Mouse (Mus musculus): ENCODE measurements around the gene Arhgef26.

The Arhgef26 gene

GRCm38 (mm10) chr3:62382853-62383252 lies 44.7 kb downstream of the Arhgef26 start:
- no peak for DNase-seq

- no peak for DNase-seq
These were observed 54.5 kb downstream of the Arhgef26 start for GRCm38 (mm10) chr3:62392636-62393035.

- DNase-seq = no peak
These were observed 56.1 kb downstream of the Arhgef26 start for GRCm38 (mm10) chr3:62394284-62394683.

GRCm38 (mm10) chr3:62395368-62395767 lies 57.2 kb downstream of the Arhgef26 start:
- no peak for DNase-seq

DNA sequence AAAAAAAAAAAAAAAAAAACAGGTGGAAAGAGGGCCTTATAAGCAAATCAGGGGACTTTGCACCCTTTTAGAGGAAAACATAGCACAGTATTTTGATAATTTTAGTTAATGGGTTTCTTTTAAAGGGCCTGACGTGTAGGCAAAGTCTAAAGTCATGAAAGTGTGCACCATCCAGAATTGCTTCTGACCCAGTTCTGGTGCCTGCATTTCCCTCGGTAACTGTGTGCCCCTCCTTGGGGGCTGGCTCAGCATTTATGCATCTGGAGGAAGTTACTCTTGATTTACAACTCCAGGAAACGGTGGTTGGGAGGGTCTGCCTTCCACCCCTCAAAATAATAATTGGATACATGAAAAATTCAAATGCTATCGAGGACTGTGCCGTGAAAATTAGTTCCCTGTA lies 58.0 kb downstream of the Arhgef26 start:
- no peak for DNase-seq

- DNase-seq = no peak
These were observed 60.0 kb downstream of the Arhgef26 start for GRCm38 (mm10) chr3:62398094-62398493.

DNA sequence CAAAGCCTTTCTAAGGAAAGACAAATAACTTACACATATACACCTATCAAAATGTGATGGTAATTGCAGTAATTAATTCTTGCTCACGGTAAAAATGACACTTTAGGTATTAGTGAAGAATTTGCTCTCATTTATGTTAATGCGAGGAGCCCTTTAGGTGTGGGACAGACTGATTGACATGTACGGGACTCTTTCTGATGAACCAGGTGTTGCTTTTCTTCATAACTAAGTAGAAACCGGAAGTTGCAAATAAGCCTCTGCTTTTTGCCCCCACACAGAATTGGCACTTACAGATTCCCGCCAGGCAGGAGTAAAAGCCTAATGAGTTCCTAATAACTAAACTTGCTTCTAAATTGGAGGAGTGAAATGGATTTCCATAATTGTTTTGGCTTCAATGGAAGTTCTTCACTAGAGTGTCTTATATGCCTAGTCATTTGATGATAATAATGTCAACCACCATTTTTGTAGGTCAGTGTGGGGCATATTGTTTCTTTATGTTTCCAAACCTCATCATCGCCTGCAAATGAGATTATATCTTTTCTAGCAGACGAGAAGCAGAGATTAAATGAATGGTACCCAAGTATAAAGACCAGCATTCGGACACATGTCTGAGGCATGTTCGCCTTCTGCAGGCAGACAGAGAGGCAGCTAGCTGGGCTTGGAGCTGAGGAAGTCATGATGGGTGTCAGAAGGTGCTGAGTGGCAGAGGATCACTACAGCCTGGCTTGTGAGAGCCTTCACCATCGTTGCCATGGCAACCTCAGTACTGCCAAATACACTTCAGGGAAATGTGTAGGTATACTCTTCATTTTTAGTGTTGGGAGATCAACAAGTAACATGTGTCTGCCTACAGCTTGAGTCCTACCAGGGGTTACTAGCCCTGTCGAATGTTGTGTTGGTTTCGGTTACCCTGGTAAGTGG lies 61.9 kb downstream of the Arhgef26 start:
- DNase-seq = no peak

DNA sequence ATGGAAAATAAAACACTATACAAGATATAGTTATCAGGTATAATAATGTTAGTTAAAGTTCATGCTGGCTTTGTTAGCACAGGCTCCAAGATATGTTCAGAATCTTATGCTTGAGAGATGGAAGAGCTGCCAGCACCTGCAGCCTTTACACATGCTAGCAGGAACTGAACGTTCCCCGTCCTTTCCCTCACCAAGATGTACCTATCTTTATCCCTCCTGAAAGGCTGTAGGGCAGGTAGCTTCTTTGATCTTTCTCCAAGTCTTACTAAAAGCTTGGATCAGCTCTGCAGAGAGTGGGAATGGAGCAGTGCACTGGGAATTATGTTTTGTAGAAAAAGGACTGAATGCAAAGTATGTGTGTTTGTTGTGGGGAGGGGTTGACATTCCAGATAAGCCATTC lies 64.3 kb downstream of the Arhgef26 start:
- no peak for DNase-seq

GRCm38 (mm10) chr3:62404477-62405246 lies 66.5 kb downstream of the Arhgef26 start:
- peak; percentile 23 for DNase-seq

GRCm38 (mm10) chr3:62409555-62410182 lies 71.5 kb downstream of the Arhgef26 start:
- DNase-seq = no peak

DNA sequence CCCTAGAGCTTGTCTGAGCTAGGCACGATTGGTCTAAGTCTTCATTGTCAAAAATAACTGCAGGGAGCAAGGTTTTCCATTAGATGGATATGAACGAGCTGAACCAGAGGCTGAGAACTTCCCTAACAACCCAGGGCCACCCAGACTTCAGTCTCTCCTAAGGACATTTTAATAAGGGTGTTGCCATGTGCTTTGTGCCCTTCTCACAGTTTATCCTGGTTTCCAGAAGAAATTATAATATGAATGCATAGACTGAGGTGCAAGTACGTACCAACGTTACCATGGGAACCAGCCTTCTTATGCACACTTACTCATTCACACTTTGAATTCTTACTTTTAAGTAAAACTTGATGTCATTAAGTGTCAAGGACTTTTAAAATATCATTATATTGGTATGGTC lies 72.3 kb downstream of the Arhgef26 start:
- no peak for DNase-seq

DNA sequence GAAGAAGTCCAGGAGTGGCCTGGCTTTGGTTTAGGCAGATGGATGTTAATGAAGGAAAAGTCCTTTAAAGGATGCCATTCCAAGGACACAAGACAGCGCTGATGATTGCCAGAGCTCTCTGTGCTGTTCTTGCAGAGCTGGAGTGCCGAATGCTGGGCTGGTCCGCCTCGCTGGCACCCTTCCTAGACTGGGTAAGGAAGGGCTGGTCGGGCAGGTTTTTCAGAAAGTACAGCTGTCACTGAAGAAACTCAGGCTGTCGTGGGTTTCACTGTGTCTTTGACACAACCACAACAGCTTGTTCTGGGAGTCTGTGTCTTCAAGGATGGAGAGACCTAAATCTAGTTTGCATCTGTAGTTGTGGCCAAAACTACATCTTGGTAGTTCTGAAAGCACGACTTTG lies 74.6 kb downstream of the Arhgef26 start:
- DNase-seq = peak; percentile 70

- no peak for DNase-seq
These were observed 76.8 kb downstream of the Arhgef26 start for GRCm38 (mm10) chr3:62414926-62415325.

DNA sequence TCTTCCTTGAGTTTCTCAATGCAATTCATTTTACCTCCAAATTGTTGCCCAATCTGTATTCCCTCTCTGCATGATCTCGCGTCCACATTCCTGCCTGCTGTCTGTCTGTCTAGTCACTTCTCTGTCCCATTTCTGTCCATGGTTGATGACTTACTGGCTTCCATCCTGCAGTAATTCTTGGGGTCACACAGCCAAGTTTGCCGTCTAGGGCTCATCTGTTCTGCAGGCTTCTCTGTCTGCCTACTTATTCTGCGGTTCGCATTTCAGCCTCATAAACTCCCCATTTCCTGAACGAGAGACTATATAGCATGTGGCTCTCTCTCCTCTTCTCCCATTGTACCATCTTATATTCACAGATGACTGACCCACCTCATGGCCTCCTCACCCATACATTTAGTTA lies 79.3 kb downstream of the Arhgef26 start:
- no peak for DNase-seq

- no peak for DNase-seq
These were observed 80.4 kb downstream of the Arhgef26 start for GRCm38 (mm10) chr3:62418387-62419138.

- peak; percentile 16 for DNase-seq
These were observed 95.5 kb downstream of the Arhgef26 start for GRCm38 (mm10) chr3:62433675-62434074.

- DNase-seq = no peak
These were observed 97.8 kb downstream of the Arhgef26 start for GRCm38 (mm10) chr3:62435923-62436322.

DNA sequence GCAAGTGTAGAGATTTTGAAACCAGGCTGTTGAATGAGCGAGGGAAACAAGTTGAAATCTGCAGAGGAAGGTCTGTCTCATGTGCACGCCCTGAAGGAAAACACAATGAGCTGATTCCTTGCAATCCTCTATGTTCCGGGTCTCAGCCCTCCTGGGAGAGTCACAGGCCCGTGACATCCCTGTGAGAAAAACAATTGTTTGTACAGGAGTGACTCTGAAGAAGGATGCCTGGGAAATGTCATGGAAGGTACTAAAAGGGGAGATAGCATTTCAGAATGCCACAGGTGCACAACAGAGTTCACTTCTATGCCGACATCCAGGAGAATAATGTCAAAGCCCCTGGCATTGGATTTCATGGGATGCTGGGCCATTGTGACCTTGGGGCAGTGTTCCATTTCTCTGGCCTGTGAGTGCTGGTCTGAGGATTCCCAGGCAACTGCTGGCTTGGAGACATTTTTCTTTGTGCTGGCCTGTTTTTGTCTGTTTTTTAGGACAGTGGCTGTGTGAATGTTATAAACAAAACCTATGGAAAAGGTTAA lies 102.4 kb downstream of the Arhgef26 start:
- DNase-seq = no peak

DNA sequence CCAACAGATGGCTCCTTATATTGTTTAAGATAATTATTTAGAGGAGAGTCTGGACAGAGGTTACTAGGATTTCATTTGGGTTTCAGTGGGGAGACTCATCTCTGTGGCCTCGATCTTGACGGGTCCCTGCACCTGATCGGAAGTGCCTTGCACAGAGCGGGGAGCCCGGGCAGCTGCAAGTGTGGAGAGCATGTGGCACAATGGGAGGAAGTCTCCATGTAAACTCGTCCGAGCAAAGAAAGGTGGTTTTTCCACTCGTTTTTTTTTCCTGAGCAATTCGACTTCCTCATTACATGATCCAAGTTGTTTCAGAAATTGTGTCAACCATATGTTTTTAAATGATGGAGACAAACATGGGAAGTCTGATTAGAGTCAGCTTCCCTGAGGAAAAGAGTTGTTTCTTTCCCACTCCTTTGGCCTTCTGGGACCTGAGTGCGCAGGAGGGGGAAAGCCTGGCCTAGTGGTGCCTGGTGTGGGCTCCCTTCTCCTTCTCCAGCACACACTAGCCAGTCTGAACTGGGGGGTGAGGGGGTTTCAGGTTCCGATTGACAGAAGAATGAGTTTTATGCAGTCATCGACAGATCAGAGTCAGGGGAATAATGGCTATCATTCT lies 105.5 kb downstream of the Arhgef26 start:
- DNase-seq = peak; percentile 39

GRCm38 (mm10) chr3:62446271-62446670 lies 108.1 kb downstream of the Arhgef26 start:
- DNase-seq = no peak

GRCm38 (mm10) chr3:62447151-62447550 lies 109.0 kb downstream of the Arhgef26 start:
- peak; percentile 34 for DNase-seq

Measured in lung, postnatal 14 days (tissue).